Mouse (Mus musculus) heart, postnatal 36 days (tissue): ENCODE results near the gene Mdfi. TPM values are rescaled to one million over a fixed set of nuclear protein-coding genes. Genes with fewer than 3 reads are reported as not detected.

Source experiments
- DNase-seq, 2 experiments: peaks; one replicate each; pipeline ENCODE4 v3.0.0; 2021 to 2022
- intact Hi-C: fragments of 180-260 bp; cut with DNase I; formaldehyde crosslinking; loops from one replicate; pipeline ENCODE4 v1.15.1; 2025
- total RNA-seq, 2 experiments: library from RNA; stranded (reverse); gene quantifications; 2 replicates each; pipeline ENCODE4 v1.2.3; 2021

The Mdfi gene
- total RNA-seq, 2 experiments from 2014 or later, result 0.81 to 3.1 TPM

DNA sequence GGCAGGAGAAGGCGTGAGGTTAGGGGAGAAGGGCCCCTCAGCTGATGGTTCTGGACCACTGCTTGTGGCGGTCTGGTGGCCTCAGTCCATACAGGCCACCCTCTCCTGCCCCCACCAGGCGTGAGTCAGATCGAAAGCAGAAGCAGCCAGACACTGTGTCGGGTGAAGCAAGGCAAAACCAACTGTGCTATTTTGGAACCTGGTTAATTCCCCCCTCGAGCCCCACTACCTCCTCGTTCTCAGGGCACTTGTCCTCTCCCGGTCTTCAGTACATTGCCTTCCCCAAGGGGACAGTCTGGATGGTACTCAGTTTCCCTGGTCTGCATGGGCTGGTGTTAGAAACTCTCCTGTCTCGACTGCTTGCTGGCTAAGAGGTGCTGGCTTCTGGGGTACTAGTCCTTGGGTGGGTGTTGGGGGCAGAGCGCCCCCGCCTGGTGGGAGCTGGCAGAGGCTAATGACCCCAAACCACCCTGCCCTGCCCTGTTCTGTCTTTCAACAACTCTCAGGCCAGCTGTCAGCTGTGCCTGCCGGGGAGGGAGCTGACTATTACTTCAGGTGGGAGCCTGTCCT is 65.7 kb downstream of the Mdfi start:
- DNase-seq, result peak; percentile 67 to 76
- intact Hi-C loops, result no loop called here

DNA sequence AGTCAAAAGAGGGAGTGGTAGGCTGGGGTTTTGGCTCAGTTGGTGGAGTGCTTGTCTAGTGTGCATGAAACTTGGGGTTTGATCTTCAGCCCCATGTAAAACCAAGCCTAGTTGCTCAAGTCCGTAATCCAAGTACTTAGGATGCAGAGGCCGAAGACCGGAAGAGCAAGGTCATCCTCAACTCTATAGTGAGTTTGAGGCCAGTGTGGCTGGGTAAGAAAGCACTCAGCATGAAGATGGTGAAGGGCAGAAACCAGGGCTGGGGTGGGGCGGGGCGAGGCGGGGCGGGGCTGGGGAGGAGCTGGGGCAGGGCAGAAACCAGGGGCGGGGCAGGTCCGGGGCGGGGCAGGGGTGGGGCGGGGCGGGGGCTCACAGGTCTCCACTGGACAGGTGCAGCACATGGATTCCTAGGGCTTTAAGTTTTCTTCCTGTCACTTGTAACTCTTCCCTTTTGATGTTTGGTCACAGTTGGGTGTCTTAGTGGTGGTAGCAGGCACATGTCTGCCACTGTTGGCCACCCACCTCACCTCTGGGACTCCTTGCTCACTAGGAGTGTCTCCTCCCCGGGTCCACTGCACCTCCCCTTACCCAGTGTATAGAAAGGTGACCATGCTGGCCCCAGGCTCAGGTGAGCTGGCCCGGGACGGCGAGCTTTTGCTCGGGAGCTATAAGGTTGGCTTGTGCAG is 66.9 kb downstream of the Mdfi start:
- intact Hi-C loops, result no loop called here
- no peak for DNase-seq

DNA sequence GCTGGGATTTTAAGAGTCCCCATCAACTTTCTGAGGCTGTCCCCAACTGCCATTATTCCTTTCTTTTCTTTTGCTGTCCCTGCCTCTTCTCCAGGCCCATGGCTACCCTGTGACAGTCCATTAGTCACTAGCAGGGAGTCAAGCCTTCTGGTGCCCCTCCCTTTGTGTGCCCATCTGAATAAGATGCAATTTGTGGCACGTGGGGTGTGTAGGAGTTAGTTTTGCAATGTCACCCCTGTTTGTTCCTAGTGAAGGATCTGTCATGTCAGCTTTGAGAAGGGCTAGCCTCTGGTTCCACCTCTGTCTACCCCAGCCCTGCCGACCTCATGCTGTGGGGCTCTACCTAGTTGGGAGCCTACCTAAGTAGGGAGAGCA is 67.4 kb downstream of the Mdfi start:
- intact Hi-C loops, result no loop called here
- no peak for DNase-seq

DNA sequence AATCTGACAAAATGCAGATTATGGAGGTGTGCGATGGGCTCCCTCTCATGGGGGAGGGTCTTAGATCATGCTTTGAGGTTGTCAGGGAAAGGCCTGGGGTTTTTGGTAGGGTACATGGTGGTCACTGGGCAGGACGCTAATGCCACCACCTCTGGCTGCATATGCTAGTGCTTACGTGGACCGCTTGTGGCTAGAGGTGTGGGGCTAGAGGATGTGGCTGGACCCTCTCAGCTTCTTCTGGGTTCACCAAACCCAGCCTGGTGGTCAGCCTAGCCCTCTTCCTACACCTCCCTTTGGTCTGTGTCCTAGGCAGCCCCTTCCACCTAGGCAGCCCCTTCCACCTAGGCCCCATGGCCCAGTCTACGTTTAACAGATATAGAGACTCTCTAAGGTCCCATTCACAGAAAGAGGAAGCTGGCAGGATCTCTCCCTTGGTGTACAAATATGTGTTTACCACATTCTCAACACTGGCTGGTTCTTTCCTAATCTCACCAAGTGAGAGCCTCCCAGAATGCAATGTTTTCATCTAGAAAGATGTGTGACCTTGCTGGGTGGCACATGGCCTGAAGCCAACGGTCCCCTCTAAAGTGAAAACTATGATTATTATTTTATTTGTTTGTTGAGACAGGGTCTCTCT is 68.0 kb downstream of the Mdfi start:
- intact Hi-C loops, result no loop called here
- DNase-seq, result no peak

DNA sequence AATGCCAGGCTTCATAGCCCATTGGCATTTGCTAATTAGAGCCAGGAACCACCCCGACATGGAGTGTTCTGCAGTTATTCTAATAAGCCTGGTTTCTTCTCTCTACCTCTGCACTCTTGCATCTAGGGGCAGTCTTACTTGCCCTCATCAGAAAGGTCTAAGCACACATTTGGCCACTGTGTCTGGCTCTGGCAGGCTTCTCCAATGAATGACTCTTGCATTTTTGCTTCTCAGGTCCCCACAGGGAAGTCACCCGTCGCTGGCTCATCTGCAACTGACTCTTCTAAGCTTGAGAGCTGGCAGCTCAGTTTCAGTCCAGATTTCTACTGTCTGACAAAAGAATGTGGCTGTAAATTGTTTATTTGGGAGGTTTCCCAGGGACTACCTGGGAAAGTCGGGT is 68.5 kb downstream of the Mdfi start:
- intact Hi-C loops, result no loop called here
- no peak for DNase-seq

Other genes starting within 250 kb of the Mdfi start
- 10 to 100 TPM; 14.2 to 14.3 TPM for gene Bysl, start 223.2 kb downstream of the Mdfi start, total RNA-seq
- 10 to 100 TPM; 15.8 to 17.8 TPM for gene Med20, start 223.1 kb downstream of the Mdfi start, total RNA-seq
- gene Gm20517, start 223.1 kb downstream of the Mdfi start, total RNA-seq, result 1 to 10 TPM; 2.1 to 3.5 TPM
- 1 to 10 TPM; 3.9 to 4.4 TPM for gene Usp49, start 204.0 kb downstream of the Mdfi start, total RNA-seq
- 100 to 1,000 TPM; 119 to 126 TPM for gene Tomm6, start 146.3 kb downstream of the Mdfi start, total RNA-seq
- gene Frs3, start 145.7 kb downstream of the Mdfi start, total RNA-seq, result 1 to 10 TPM; 4.0 to 4.3 TPM
- under 1 TPM; 0.50 to 0.70 TPM for gene Gm21981, start 140.2 kb downstream of the Mdfi start, total RNA-seq
- gene Prickle4, start 140.0 kb downstream of the Mdfi start, total RNA-seq, result 1 to 10 TPM; 2.1 to 4.8 TPM
- not detected for gene Pgc, start 107.8 kb downstream of the Mdfi start, total RNA-seq
- 10 to 100 TPM; 39.9 to 44.8 TPM for gene Tfeb, start 97.7 kb downstream of the Mdfi start, total RNA-seq
- 10 to 100 TPM in 1 of 2 experiments, 1 to 10 TPM in 1; 9.5 to 11.3 TPM for gene Foxp4, start 90.0 kb upstream of the Mdfi start, total RNA-seq
- not detected for gene 1700122O11Rik, start 203.6 kb upstream of the Mdfi start, total RNA-seq